Mouse (Mus musculus): ENCODE data around the gene Itga8. TPM values are rescaled to one million over a fixed set of nuclear protein-coding genes. Genes with fewer than 3 reads are reported as not detected.
A peak's percentile ranks its signal among the peaks of the same experiment; 100 is the strongest.

The Itga8 gene
- total and polyA plus RNA-seq, 3 experiments: 0.93 TPM; not detected in 2

DNA sequence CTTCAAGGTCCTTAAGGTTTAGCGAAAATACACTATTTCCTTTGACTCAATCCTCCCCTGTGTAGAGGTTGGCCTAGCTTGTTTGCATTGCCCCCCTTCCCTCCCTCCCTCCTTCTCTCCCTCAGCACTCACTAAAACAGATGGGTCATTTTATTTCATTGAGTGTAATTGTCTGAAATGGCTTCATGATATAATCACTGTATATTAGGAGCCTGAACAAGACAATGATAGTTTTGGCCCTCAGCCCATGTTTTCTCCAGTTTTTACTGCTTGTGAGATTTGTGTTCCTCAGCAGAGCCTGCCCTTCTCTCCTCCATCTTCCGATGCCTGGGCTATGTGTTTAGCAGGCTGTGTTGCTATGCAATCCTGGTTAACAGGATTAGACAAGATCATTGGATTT lies 80.1 kb downstream of the Itga8 start:
- Histone ChIP-seq H3K9me3 (replicated peaks) (no peaks in the 10 kb centered on the region), H3K36me3 (replicated peaks) (no peaks in the 10 kb centered on the region), H3K27me3 (ENCODE audit: insufficient read depth, low read length) (peaks cover 10% of the 10 kb centered on the region; the same call in 1 of the 2 replicates), H3K4me3 (ENCODE audit: low read depth, low read length) (no peak overlapping the region), H3K4me1 (ENCODE audit: insufficient read depth, low read depth, low read length) (peaks cover 3% of the 10 kb centered on the region; the same call in 1 of the 2 replicates)
- ATAC-seq (ENCODE audit: extremely low read depth, insufficient number of reproducible peaks, low FRiP score, poor library complexity, severe bottlenecking) (no peak), DNase-seq (ENCODE audit: low spot score) (no peak)
- TF ChIP-seq CTCF (IDR thresholded peaks at IDR 0.05; ENCODE audit: low read depth, low read length): no peak
- no peak for TF ChIP-seq GATA1 (IDR thresholded peaks at IDR 0.05; ENCODE audit: borderline replicate concordance, low read length)
- no peak for TF ChIP-seq POLR2AphosphoS5 (IDR thresholded peaks at IDR 0.05; ENCODE audit: insufficient replicate concordance, low read depth, low read length)
- TF ChIP-seq GATA2 (IDR thresholded peaks at IDR 0.05; ENCODE audit: borderline replicate concordance, low read depth, low read length): no peak
- no peak for TF ChIP-seq TAL1 (conservative IDR thresholded peaks at IDR 0.05; ENCODE audit: low read depth, low read length)

DNA sequence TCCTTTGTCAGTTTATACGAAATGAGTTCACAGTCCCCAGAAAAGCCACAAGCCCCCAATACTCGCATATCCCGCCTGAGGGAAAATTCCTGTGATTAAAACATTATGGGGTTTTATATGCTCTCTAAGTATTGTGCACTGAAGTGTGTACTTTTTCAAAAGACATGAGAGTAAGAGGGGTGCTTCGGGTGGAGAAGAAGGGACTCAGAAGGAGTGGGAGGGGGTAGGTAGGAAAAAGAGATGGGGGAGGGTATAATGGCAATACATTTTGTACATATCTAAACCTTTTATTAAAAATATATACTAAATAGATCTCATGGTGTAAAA lies 88.3 kb downstream of the Itga8 start:
- H3K4me1 ChIP-seq (ENCODE audit: insufficient read depth, low read depth, low read length): no peaks in the 10 kb centered on the region
- 0 out of 2 replicates have a peak, but pooled peaks cover 2% of the 10 kb centered on the region for H3K27me3 ChIP-seq (ENCODE audit: insufficient read depth, low read length)
- no peak for ATAC-seq (ENCODE audit: extremely low read depth, insufficient number of reproducible peaks, low FRiP score, poor library complexity, severe bottlenecking)

GRCm38 (mm10) chr2:12212662-12213463 lies 88.9 kb downstream of the Itga8 start:
- 0 out of 2 replicates have a peak, but pooled peaks cover 2% of the 10 kb centered on the region for H3K27me3 ChIP-seq (ENCODE audit: insufficient read depth, low read length)
- H3K4me1 ChIP-seq (ENCODE audit: insufficient read depth, low read depth, low read length): no peaks in the 10 kb centered on the region
- no peak for DNase-seq (ENCODE audit: low spot score)
- no peaks in the 10 kb centered on the region for H3K9me3 ChIP-seq (replicated peaks)
- no peak for TF ChIP-seq POLR2AphosphoS5 (IDR thresholded peaks at IDR 0.05; ENCODE audit: insufficient replicate concordance, low read depth, low read length)
- no peak for TF ChIP-seq GATA2 (IDR thresholded peaks at IDR 0.05; ENCODE audit: borderline replicate concordance, low read depth, low read length)
- TF ChIP-seq GATA1 (IDR thresholded peaks at IDR 0.05; ENCODE audit: borderline replicate concordance, low read length): no peak
- no peak for TF ChIP-seq TAL1 (conservative IDR thresholded peaks at IDR 0.05; ENCODE audit: low read depth, low read length)
- no peak for TF ChIP-seq CTCF (IDR thresholded peaks at IDR 0.05; ENCODE audit: low read depth, low read length)
- ATAC-seq (ENCODE audit: extremely low read depth, insufficient number of reproducible peaks, low FRiP score, poor library complexity, severe bottlenecking): no peak
- no peak overlapping the region for H3K4me3 ChIP-seq (ENCODE audit: low read depth, low read length)
- no peaks in the 10 kb centered on the region for H3K36me3 ChIP-seq (replicated peaks)

More for the DNA sequence above, 88.3 kb downstream of the Itga8 start:
- H3K9me3 ChIP-seq (replicated peaks): no peaks in the 10 kb centered on the region
- no peak overlapping the region for H3K4me3 ChIP-seq (ENCODE audit: low read depth, low read length)
- TF ChIP-seq GATA1 (IDR thresholded peaks at IDR 0.05; ENCODE audit: borderline replicate concordance, low read length) (no peak), GATA2 (IDR thresholded peaks at IDR 0.05; ENCODE audit: borderline replicate concordance, low read depth, low read length) (no peak), TAL1 (conservative IDR thresholded peaks at IDR 0.05; ENCODE audit: low read depth, low read length) (no peak), POLR2AphosphoS5 (IDR thresholded peaks at IDR 0.05; ENCODE audit: insufficient replicate concordance, low read depth, low read length) (no peak), CTCF (IDR thresholded peaks at IDR 0.05; ENCODE audit: low read depth, low read length) (no peak)
- DNase-seq (ENCODE audit: low spot score): no peak
- no peaks in the 10 kb centered on the region for H3K36me3 ChIP-seq (replicated peaks)

DNA sequence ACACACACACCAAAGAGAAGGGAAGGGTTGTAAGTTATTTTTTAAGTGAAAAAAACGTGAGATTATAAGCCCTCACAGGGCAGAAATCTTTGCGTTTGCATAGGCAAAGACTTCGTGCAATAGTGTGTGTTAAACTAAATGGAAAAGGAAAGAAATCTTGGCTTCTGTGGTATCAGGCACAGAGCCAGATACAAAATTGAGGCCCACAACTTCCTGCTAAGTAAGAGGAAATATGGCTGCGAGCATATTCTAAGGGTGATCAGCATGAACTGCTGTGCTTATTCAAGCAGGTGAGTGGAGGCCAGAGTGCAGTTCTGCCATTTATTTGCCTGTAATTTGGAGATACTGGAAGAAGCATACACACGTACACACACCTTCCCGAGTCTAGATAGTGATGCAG lies 93.6 kb downstream of the Itga8 start:
- TF ChIP-seq TAL1 (conservative IDR thresholded peaks at IDR 0.05; ENCODE audit: low read depth, low read length): no peak
- no peak for TF ChIP-seq GATA1 (IDR thresholded peaks at IDR 0.05; ENCODE audit: borderline replicate concordance, low read length)
- no peak for TF ChIP-seq GATA2 (IDR thresholded peaks at IDR 0.05; ENCODE audit: borderline replicate concordance, low read depth, low read length)
- no peak for TF ChIP-seq CTCF (IDR thresholded peaks at IDR 0.05; ENCODE audit: low read depth, low read length)
- TF ChIP-seq POLR2AphosphoS5 (IDR thresholded peaks at IDR 0.05; ENCODE audit: insufficient replicate concordance, low read depth, low read length): no peak
- no peaks in the 10 kb centered on the region for H3K36me3 ChIP-seq (replicated peaks)
- peaks cover 12% of the 10 kb centered on the region; the same call in 1 of the 2 replicates for H3K27me3 ChIP-seq (ENCODE audit: insufficient read depth, low read length)
- H3K4me3 ChIP-seq (ENCODE audit: low read depth, low read length): no peak overlapping the region
- H3K4me1 ChIP-seq (ENCODE audit: insufficient read depth, low read depth, low read length): no peaks in the 10 kb centered on the region
- DNase-seq (ENCODE audit: low spot score) (no peak), ATAC-seq (ENCODE audit: extremely low read depth, insufficient number of reproducible peaks, low FRiP score, poor library complexity, severe bottlenecking) (no peak)
- H3K9me3 ChIP-seq (replicated peaks): no peaks in the 10 kb centered on the region

GRCm38 (mm10) chr2:12206353-12206752 lies 95.4 kb downstream of the Itga8 start:
- H3K27me3 ChIP-seq (ENCODE audit: insufficient read depth, low read length): peaks cover 12% of the 10 kb centered on the region; the same call in 1 of the 2 replicates

GRCm38 (mm10) chr2:12205875-12206274 lies 95.8 kb downstream of the Itga8 start:
- Histone ChIP-seq H3K4me3 (ENCODE audit: low read depth, low read length) (no peak overlapping the region), H3K9me3 (replicated peaks) (no peaks in the 10 kb centered on the region), H3K27me3 (ENCODE audit: insufficient read depth, low read length) (peaks cover 12% of the 10 kb centered on the region; the same call in 1 of the 2 replicates), H3K4me1 (ENCODE audit: insufficient read depth, low read depth, low read length) (no peaks in the 10 kb centered on the region), H3K36me3 (replicated peaks) (no peaks in the 10 kb centered on the region)
- TF ChIP-seq GATA1 (IDR thresholded peaks at IDR 0.05; ENCODE audit: borderline replicate concordance, low read length) (no peak), POLR2AphosphoS5 (IDR thresholded peaks at IDR 0.05; ENCODE audit: insufficient replicate concordance, low read depth, low read length) (no peak), CTCF (IDR thresholded peaks at IDR 0.05; ENCODE audit: low read depth, low read length) (no peak), GATA2 (IDR thresholded peaks at IDR 0.05; ENCODE audit: borderline replicate concordance, low read depth, low read length) (no peak), TAL1 (conservative IDR thresholded peaks at IDR 0.05; ENCODE audit: low read depth, low read length) (no peak)
- ATAC-seq (ENCODE audit: extremely low read depth, insufficient number of reproducible peaks, low FRiP score, poor library complexity, severe bottlenecking) (no peak), DNase-seq (ENCODE audit: low spot score) (no peak)

More at GRCm38 (mm10) chr2:12206353-12206752, 95.4 kb downstream of the Itga8 start:
- H3K4me1 ChIP-seq (ENCODE audit: insufficient read depth, low read depth, low read length): no peaks in the 10 kb centered on the region
- no peaks in the 10 kb centered on the region for H3K36me3 ChIP-seq (replicated peaks)
- 0 out of 2 replicates have a peak, but pooled peaks have one; percentile 8 for ATAC-seq (ENCODE audit: extremely low read depth, insufficient number of reproducible peaks, low FRiP score, poor library complexity, severe bottlenecking)
- DNase-seq (ENCODE audit: low spot score): no peak
- TF ChIP-seq GATA1 (IDR thresholded peaks at IDR 0.05; ENCODE audit: borderline replicate concordance, low read length): no peak
- H3K4me3 ChIP-seq (ENCODE audit: low read depth, low read length): no peak overlapping the region
- H3K9me3 ChIP-seq (replicated peaks): no peaks in the 10 kb centered on the region

Measured in G1E (cell line).